Mouse (Mus musculus) cortical plate, adult 2 months (tissue): ENCODE data around the gene Nme3.

ENCODE experiments used
- CTCF ChIP-seq: fragments of 200-500 bp; IDR thresholded peaks from 2 replicates; pipeline ENCODE4 v1.5.1; 2011; ENCODE audit warnings: mild to moderate bottlenecking, control low read depth, low read length; ENCODE audit not compliant: insufficient read depth; ENCODE audit errors: extremely low read depth
- POLR2A ChIP-seq: fragments of 200-500 bp; IDR thresholded peaks from 2 replicates; pipeline ENCODE4 v1.6.1; 2011; ENCODE audit warnings: mild to moderate bottlenecking, low read length, control low read depth; ENCODE audit not compliant: insufficient read depth; ENCODE audit errors: extremely low read depth

- TF ChIP-seq CTCF (no peak), POLR2A (peak; percentile 75; the same call in 1 of the 2 replicates)
Measured at GRCm38 (mm10) chr17:24850065-24850772, 46.1 kb upstream of the Nme3 start, which contains the start of gene Fahd1.
